ENCODE assay signal across 9 mouse cellular contexts in genomic region chr2:129873489-129873888, GRCm38 (mm10).
DNase-seq lines count a peak whose midpoint lies in the region; ATAC-seq and TF ChIP-seq lines count a peak whose summit lies in the region.
"Had no signal": no experiment of that assay in that cellular context is flagged by ENCODE, and none has a peak within 500 bp of the region (broad histone marks: within the 10 kb centered on the region; RNA-seq: fewer than 3 reads in every experiment).

No protein-coding gene starts in this region.

- H3K27ac ChIP-seq in forebrain, postnatal 0 days (ENCODE audit: low read depth, low read length), result no peak overlapping the region
- H3K27ac ChIP-seq in hindbrain, embryonic 13.5 days, result no peak overlapping the region
- H3K27ac ChIP-seq: macrophage had no signal

- TF ChIP-seq CTCF in forebrain, postnatal 0 days (IDR thresholded peaks at IDR 0.05; ENCODE audit: low read depth), result peak; percentile 98

- H3K9ac ChIP-seq in forebrain, postnatal 0 days, result no peak overlapping the region
- no peak overlapping the region; the same call in 1 of the 2 replicates for H3K9ac ChIP-seq in hindbrain, embryonic 13.5 days

- ATAC-seq in forebrain, postnatal 0 days, result peak; percentile 94
- ATAC-seq in hindbrain, embryonic 13.5 days (ENCODE audit: low FRiP score), result peak; percentile 78; the same call in 1 of the 2 replicates
- ATAC-seq in megakaryocyte progenitor cell, adult 5-6 weeks (replicated peaks; ENCODE audit: poor library complexity), result peak; percentile 87

- no peaks in the 10 kb centered on the region for H3K27me3 ChIP-seq in forebrain, postnatal 0 days (ENCODE audit: insufficient read depth, low read length)
- no peaks in the 10 kb centered on the region for H3K27me3 ChIP-seq in hindbrain, embryonic 13.5 days

- no peak overlapping the region for H3K4me2 ChIP-seq in forebrain, postnatal 0 days (ENCODE audit: low read depth)
- no peak overlapping the region for H3K4me2 ChIP-seq in hindbrain, embryonic 13.5 days

- no peaks in the 10 kb centered on the region for H3K4me1 ChIP-seq in forebrain, postnatal 0 days (ENCODE audit: insufficient read depth)
- 0 out of 2 replicates have a peak, but pooled peaks cover 4% of the 10 kb centered on the region for H3K4me1 ChIP-seq in hindbrain, embryonic 13.5 days (replicated peaks)

- 0% methylated on average over 5 of the region's 5 CpGs for WGBS in forebrain, postnatal 0 days
- 8% methylated on average over 5 of the region's 5 CpGs for WGBS in hindbrain, embryonic 13.5 days

- no peaks in the 10 kb centered on the region for H3K36me3 ChIP-seq in forebrain, postnatal 0 days (ENCODE audit: insufficient read depth)
- no peaks in the 10 kb centered on the region for H3K36me3 ChIP-seq in hindbrain, embryonic 13.5 days

- H3K4me3 ChIP-seq in forebrain, postnatal 0 days (ENCODE audit: low read depth, low read length), result no peak overlapping the region
- H3K4me3 ChIP-seq in hindbrain, embryonic 13.5 days, result no peak overlapping the region

- no peaks in the 10 kb centered on the region for H3K9me3 ChIP-seq in forebrain, postnatal 0 days (ENCODE audit: low read length)
- H3K9me3 ChIP-seq in hindbrain, embryonic 13.5 days, result no peaks in the 10 kb centered on the region

- peak; percentile 86 for DNase-seq in NIH3T3 (ENCODE audit: low read depth)
- DNase-seq in cerebellum, adult 11 months, result peak; percentile 90
- peak; percentile 90 for DNase-seq in forebrain, postnatal 0 days
- DNase-seq in layer of hippocampus, postnatal 25 days (ENCODE audit: extremely low spot score in 1 of 2, low spot score in 1 of 2), result peak; percentile 84 to 90
- DNase-seq in right cerebral cortex, postnatal 10 days (ENCODE audit: low spot score in 2 of 2), result peak; percentile 88 to 90
- peak; percentile 71 to 85 for DNase-seq in urinary bladder, postnatal 4 days (ENCODE audit: low spot score in 2 of 2)
